Mouse (Mus musculus) CH12.LX (cell line): ENCODE data around the gene Gas7. TPM values are rescaled to one million over a fixed set of nuclear protein-coding genes. Genes with fewer than 3 reads are reported as not detected.

ENCODE experiments used
- DNase-seq: peaks from one replicate; pipeline ENCODE4 v3.0.0-alpha.2; 2013; ENCODE audit errors: extremely low read depth
- H3K27ac ChIP-seq: 2 replicates; pipeline ENCODE4 v1.5.1; 2012; ENCODE audit warnings: low read depth, mild to moderate bottlenecking, control low read depth, moderate library complexity; ENCODE audit not compliant: insufficient read depth
- H3K27me3 ChIP-seq: replicated peaks from 2 replicates; pipeline ENCODE3; 2012; ENCODE audit warnings: inconsistent platforms
- H3K36me3 ChIP-seq, 2 experiments: replicated peaks in 1 of 2; 2 replicates each; pipeline versions ENCODE3 to v1.6.1; 2012; ENCODE audit warnings: inconsistent platforms in 1 of 2, low read length in 1 of 2, mild to moderate bottlenecking in 1 of 2, mixed read lengths in 1 of 2, moderate library complexity in 1 of 2; ENCODE audit not compliant: control insufficient read depth in 1 of 2, insufficient read depth in 1 of 2
- H3K4me1 ChIP-seq, 2 experiments: 2 replicates each; pipeline ENCODE4 v1.6.1; 2012; ENCODE audit warnings: inconsistent platforms in 1 of 2, moderate library complexity in 1 of 2; ENCODE audit not compliant: insufficient read depth in 2 of 2, control insufficient read depth in 1 of 2
- H3K4me2 ChIP-seq: 2 replicates; pipeline ENCODE4 v1.6.1; 2012; ENCODE audit warnings: low read depth, mild to moderate bottlenecking, control low read depth; ENCODE audit not compliant: poor library complexity, insufficient read depth, severe bottlenecking
- H3K4me3 ChIP-seq, 3 experiments: fragments of 150-350 bp in 1 of 3; sonication (generic) in 1 of 3; replicated peaks in 1 of 3; 2 replicates each; pipeline versions ENCODE3 to v1.5.1; 2011 to 2012; ENCODE audit warnings: low read depth in 2 of 3, low read length in 2 of 3, mild to moderate bottlenecking in 2 of 3, moderate library complexity in 2 of 3, control low read depth in 1 of 3, improper control_type of control experiment in 1 of 3, inconsistent platforms in 1 of 3, mixed read lengths in 1 of 3; ENCODE audit not compliant: poor library complexity in 1 of 3
- H3K79me2 ChIP-seq: replicated peaks from 2 replicates; pipeline ENCODE4 v1.6.1; 2012; ENCODE audit warnings: mild to moderate bottlenecking, moderate library complexity; ENCODE audit not compliant: control insufficient read depth, poor library complexity, insufficient read depth, severe bottlenecking; ENCODE audit errors: extremely low read depth
- H3K9ac ChIP-seq: 2 replicates; pipeline ENCODE4 v1.6.1; 2012; ENCODE audit warnings: low read depth, mild to moderate bottlenecking, control low read depth, moderate library complexity; ENCODE audit not compliant: insufficient read depth
- H3K9me3 ChIP-seq: replicated peaks from 2 replicates; pipeline ENCODE3; 2012; ENCODE audit warnings: low read length, inconsistent platforms, mixed read lengths
- BHLHE40 ChIP-seq: IDR thresholded peaks from 2 replicates; pipeline ENCODE4 v1.6.1; 2011; ENCODE audit warnings: mild to moderate bottlenecking, low read depth, low read length, improper control_type of control experiment
- CHD1 ChIP-seq: IDR thresholded peaks from 2 replicates; pipeline ENCODE4 v1.6.1; 2012; ENCODE audit warnings: low read depth, low read length, improper control_type of control experiment, inconsistent platforms
- CHD2 ChIP-seq: IDR thresholded peaks from 2 replicates; pipeline ENCODE4 v1.6.1; 2011; ENCODE audit warnings: low read length, improper control_type of control experiment
- ELF1 ChIP-seq: IDR thresholded peaks from 2 replicates; pipeline ENCODE4 v1.6.1; 2014; ENCODE audit warnings: low read depth, mild to moderate bottlenecking, inconsistent platforms, low read length, improper control_type of control experiment
- EP300 ChIP-seq: IDR thresholded peaks from 2 replicates; pipeline ENCODE4 v1.6.1; 2011; ENCODE audit warnings: low read length, improper control_type of control experiment
- ETS1 ChIP-seq: conservative IDR thresholded peaks from 2 replicates; pipeline ENCODE4 v1.6.1; 2012; ENCODE audit warnings: low read depth, mild to moderate bottlenecking, inconsistent platforms, low read length, improper control_type of control experiment, moderate library complexity
- GABPA ChIP-seq: IDR thresholded peaks from 2 replicates; pipeline ENCODE4 v1.6.1; 2012; ENCODE audit warnings: low read depth, low read length, improper control_type of control experiment, inconsistent platforms; ENCODE audit not compliant: insufficient replicate concordance
- HCFC1 ChIP-seq: IDR thresholded peaks from 2 replicates; pipeline ENCODE4 v1.6.1; 2012; ENCODE audit warnings: low read depth, mild to moderate bottlenecking, inconsistent platforms, low read length, improper control_type of control experiment
- IRF4 ChIP-seq: IDR thresholded peaks from 2 replicates; pipeline ENCODE4 v1.6.1; 2014; ENCODE audit warnings: low read depth, mild to moderate bottlenecking, inconsistent platforms, low read length, improper control_type of control experiment
- JUN ChIP-seq: IDR thresholded peaks from 2 replicates; pipeline ENCODE4 v1.6.1; 2011; ENCODE audit warnings: low read depth, mild to moderate bottlenecking, low read length, improper control_type of control experiment, moderate library complexity; ENCODE audit not compliant: insufficient read depth
- JUND ChIP-seq: conservative IDR thresholded peaks from 2 replicates; pipeline ENCODE4 v1.6.1; 2011; ENCODE audit warnings: low read depth, low read length, improper control_type of control experiment
- MAX ChIP-seq: IDR thresholded peaks from 2 replicates; pipeline ENCODE4 v1.6.1; 2011; ENCODE audit warnings: low read length, improper control_type of control experiment
- MEF2A ChIP-seq: IDR thresholded peaks from 2 replicates; pipeline ENCODE4 v1.6.1; 2014; ENCODE audit warnings: low read depth, mild to moderate bottlenecking, inconsistent platforms, low read length, improper control_type of control experiment, borderline replicate concordance
- MXI1 ChIP-seq: IDR thresholded peaks from 2 replicates; pipeline ENCODE4 v1.6.1; 2011; ENCODE audit warnings: mild to moderate bottlenecking, low read depth, low read length, improper control_type of control experiment
- NRF1 ChIP-seq: IDR thresholded peaks from 2 replicates; pipeline ENCODE4 v1.6.1; 2014; ENCODE audit warnings: low read depth, mild to moderate bottlenecking, inconsistent platforms, low read length, improper control_type of control experiment, moderate library complexity
- RAD21 ChIP-seq: IDR thresholded peaks from 2 replicates; pipeline ENCODE4 v1.6.1; 2011; ENCODE audit warnings: low read depth, mild to moderate bottlenecking, low read length, improper control_type of control experiment, moderate library complexity
- SIN3A ChIP-seq: IDR thresholded peaks from 2 replicates; pipeline ENCODE4 v1.6.1; 2012; ENCODE audit warnings: low read length, improper control_type of control experiment, inconsistent platforms
- SMC3 ChIP-seq: IDR thresholded peaks from 2 replicates; pipeline ENCODE4 v1.6.1; 2011; ENCODE audit warnings: low read depth, low read length, improper control_type of control experiment
- TCF12 ChIP-seq: IDR thresholded peaks from 2 replicates; pipeline ENCODE4 v1.6.1; 2014; ENCODE audit warnings: low read depth, mild to moderate bottlenecking, inconsistent platforms, low read length, improper control_type of control experiment
- USF2 ChIP-seq: conservative IDR thresholded peaks from 2 replicates; pipeline ENCODE4 v1.6.1; 2011; ENCODE audit warnings: low read depth, low read length, improper control_type of control experiment
- ZC3H11A ChIP-seq: IDR thresholded peaks from 2 replicates; pipeline ENCODE4 v1.6.1; 2012; ENCODE audit warnings: low read depth, mild to moderate bottlenecking, inconsistent platforms, low read length, improper control_type of control experiment
- ZKSCAN1 ChIP-seq: IDR thresholded peaks from 2 replicates; pipeline ENCODE4 v1.6.1; 2012; ENCODE audit warnings: low read depth, inconsistent platforms, low read length, improper control_type of control experiment, borderline replicate concordance
- ZNF384 ChIP-seq: IDR thresholded peaks from 2 replicates; pipeline ENCODE4 v1.6.1; 2012; ENCODE audit warnings: low read depth, low read length, improper control_type of control experiment, inconsistent platforms
- dilution Hi-C: fragments of 300-500 bp; cut with MboI; formaldehyde crosslinking; loops from 2 replicates; pipeline ENCODE4 v1.14.3; 2020; ENCODE audit warnings: low sequenced_read_pairs; ENCODE audit not compliant: extremely low pct_unique_long_range_greater_than_20kb, extremely low pct_ligation_motif_present
- in situ Hi-C: fragments of 300-500 bp; cut with MboI; formaldehyde crosslinking; loops from 3 replicates; pipeline ENCODE4 v1.14.3; 2019; ENCODE audit warnings: low sequenced_read_pairs, low pct_ligation_motif_present, low pct_unique_long_range_greater_than_20kb, mixed read lengths
- polyA plus RNA-seq: library from polyadenylated mRNA; unstranded; fragments of >175 nt; gene quantifications from 2 replicates; pipeline ENCODE4 v1.2.1, GENCODE M21; 2012; ENCODE audit warnings: low read depth; ENCODE audit not compliant: insufficient read length
- total RNA-seq, 2 experiments: library from RNA; depleted of rRNA; stranded (reverse); fragments of 300-350 nt in 1 of 2; fragments of >200 nt in 1 of 2; gene quantifications; 2 replicates each; pipeline ENCODE4 v1.2.3; 2012 to 2014

Gas7 gene
- total and polyA plus RNA-seq, 3 experiments = 7.0 to 20.8 (median 7.0) TPM

DNA sequence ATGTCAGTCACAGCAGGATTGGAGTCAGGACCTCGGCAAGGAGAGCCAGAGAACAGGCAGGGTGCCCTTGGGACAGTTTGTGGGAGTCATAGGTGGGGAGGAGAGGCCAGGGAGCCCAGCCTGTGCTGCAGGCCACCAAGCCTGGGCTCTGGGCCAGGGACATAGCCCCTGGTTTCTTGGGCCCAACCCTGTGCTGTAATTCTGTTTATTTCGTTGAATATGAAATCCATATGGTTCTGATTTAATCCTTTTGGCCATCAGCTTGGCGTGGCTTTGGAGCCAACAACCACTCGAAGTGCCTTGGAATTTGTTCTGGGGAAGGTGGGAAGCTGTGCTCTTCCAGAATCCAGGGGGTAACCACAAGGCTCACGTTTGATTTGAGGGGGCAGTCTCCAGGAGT is 113.6 kb downstream of the Gas7 start:
- Histone ChIP-seq H3K79me2 (no peaks in the 10 kb centered on the region), H3K36me3 (peaks cover 4 to 48% of the 10 kb centered on the region in 2 experiments), H3K9me3 (peaks cover 2% of the 10 kb centered on the region), H3K4me1 (peaks cover 45 to 87% of the 10 kb centered on the region in 2 experiments), H3K27ac (no peak overlapping the region), H3K4me3 (no peak overlapping the region), H3K4me2 (no peak overlapping the region), H3K27me3 (no peaks in the 10 kb centered on the region), H3K9ac (no peak overlapping the region)
- in situ Hi-C loops (loop anchor here (5.0 kb wide), 1 partner anchor 37 kb away; no protein-coding TSS in a partner anchor), dilution Hi-C loops (no loop called here)
- TF ChIP-seq ETS1 (no peak), ELF1 (no peak), CHD1 (no peak), USF2 (no peak), SIN3A (no peak), CHD2 (no peak), ZC3H11A (no peak), JUND (no peak), MAX (no peak)
- DNase-seq = no peak

DNA sequence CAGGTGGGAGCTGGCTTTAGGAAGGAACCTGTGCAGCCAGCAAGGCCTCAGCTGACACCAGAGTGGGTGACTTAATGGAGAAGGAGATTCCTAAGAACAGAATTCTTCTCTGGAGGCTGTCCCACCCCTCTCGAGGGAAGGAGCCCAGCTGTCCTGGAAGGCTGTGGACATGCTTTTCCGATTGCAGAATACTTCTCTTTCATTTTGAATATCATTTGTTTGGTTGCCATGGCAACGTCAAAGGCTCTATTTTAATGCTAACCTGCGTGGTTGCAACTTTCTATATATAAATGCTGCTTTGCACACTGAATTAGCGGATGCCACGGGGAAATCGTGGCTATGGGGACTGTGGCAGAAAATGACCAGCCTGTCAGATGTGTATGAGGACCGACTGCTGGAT is 115.7 kb downstream of the Gas7 start:
- H3K27me3 ChIP-seq = no peaks in the 10 kb centered on the region
- no peak overlapping the region for H3K4me3 ChIP-seq
- TF ChIP-seq SIN3A = no peak
- TF ChIP-seq JUN = no peak
- peak; percentile 65 for TF ChIP-seq TCF12
- no peak for TF ChIP-seq ZNF384
- no peak for TF ChIP-seq HCFC1
- TF ChIP-seq SMC3 = no peak
- peak; percentile 79 for TF ChIP-seq MEF2A
- TF ChIP-seq ZKSCAN1 = no peak
- TF ChIP-seq BHLHE40 = 0 out of 2 replicates have a peak, but pooled peaks have one; percentile 13
- no peak for TF ChIP-seq CHD2
- peak; percentile 51 for TF ChIP-seq ETS1
- TF ChIP-seq IRF4 = peak; percentile 72; the same call in 1 of the 2 replicates
- no peak for TF ChIP-seq NRF1
- TF ChIP-seq RAD21 = no peak
- peak; percentile 47 for TF ChIP-seq EP300
- peak; percentile 41; the same call in 1 of the 2 replicates for TF ChIP-seq MXI1
- TF ChIP-seq GABPA = no peak
- TF ChIP-seq, all 38 proteins: peak for 7
- Histone ChIP-seq H3K9ac (no peak overlapping the region), H3K27ac (no peak overlapping the region), H3K4me1 (peaks cover 32 to 86% of the 10 kb centered on the region in 2 experiments), H3K36me3 (peaks cover 4 to 48% of the 10 kb centered on the region in 2 experiments), H3K4me2 (no peak overlapping the region), H3K79me2 (no peaks in the 10 kb centered on the region), H3K9me3 (peaks cover 2% of the 10 kb centered on the region)
- in situ Hi-C loops (no loop called here), dilution Hi-C loops (no loop called here)
- peak; percentile 75 for DNase-seq
